Mouse (Mus musculus) small intestine, adult 10 weeks (tissue): ENCODE measurements around the gene Gm10718. TPM values are rescaled to one million over a fixed set of nuclear protein-coding genes. Genes with fewer than 3 reads are reported as not detected.

ENCODE experiments used
- polyA plus RNA-seq: library from polyadenylated mRNA; stranded (reverse); fragments of 350-450 nt; fragmentation: Illumina TruSeq; extraction: RNeasy Lipid Tissue Mini Kit (QIAGEN cat#74804); gene quantifications from one replicate; pipeline ENCODE4 v1.2.3, GENCODE M21; 2014; ENCODE audit warnings: low replicate concordance

Gene Gm10718
- not detected for polyA plus RNA-seq

DNA sequence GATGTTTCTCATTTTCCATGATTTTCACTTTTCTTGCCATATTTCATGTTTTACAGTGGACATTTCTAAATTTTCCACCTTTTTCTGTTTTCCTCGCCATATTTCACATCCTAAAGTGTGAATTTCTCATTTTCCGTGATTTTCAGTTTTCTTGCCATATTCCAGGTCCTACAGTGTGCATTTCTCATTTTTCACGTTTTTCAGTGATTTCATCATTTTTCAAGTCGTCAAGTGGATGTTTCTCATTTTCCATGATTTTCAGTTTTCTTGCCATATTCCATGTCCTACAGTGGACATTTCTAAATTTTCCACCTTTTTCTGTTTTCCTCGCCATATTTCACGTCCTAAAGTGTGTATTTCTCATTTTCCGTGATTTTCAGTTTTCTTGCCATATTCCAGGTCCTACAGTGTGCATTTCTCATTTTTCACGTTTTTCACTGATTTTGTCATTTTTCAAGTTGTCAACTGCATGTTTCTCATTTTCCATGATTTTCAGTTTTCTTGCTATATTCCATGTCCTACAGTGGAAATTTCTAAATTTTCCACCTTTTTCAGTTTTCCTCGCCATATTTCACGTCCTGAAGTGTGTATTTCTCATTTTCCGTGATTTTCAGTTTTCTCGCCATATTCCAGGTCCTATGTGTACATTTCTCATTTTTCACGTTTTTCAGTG is at the start of gene Gm10718:
Gene Gm10718, plus strand, starts transcription at position 236 of the 673 bp plus-strand sequence.

DNA sequence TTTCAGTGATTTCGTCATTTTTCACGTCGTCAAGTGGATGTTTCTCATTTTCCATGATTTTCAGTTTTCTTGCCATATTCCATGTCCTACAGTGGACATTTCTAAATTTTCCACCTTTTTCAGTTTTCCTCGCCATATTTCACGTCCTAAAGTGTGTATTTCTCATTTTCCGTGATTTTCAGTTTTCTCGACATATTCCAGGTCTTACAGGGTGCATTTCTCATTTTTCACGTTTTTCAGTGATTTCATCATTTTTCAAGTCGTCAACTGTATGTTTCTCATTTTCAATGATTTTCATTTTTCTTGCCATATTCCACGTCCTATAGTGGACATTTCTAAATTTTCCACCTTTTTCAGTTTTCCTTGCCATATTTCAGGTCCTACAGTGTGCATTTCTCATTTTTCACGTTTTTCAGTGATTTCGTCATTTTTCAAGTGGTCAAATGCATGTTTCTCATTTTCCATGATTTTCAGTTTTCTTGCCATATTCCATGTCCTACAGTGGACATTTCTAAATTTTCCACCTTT is 22.8 kb upstream of the Gm10718 start, which contains the start of gene Gm10722:
Gene Gm10722, plus strand, starts transcription at position 478 of the 528 bp plus-strand sequence.

DNA sequence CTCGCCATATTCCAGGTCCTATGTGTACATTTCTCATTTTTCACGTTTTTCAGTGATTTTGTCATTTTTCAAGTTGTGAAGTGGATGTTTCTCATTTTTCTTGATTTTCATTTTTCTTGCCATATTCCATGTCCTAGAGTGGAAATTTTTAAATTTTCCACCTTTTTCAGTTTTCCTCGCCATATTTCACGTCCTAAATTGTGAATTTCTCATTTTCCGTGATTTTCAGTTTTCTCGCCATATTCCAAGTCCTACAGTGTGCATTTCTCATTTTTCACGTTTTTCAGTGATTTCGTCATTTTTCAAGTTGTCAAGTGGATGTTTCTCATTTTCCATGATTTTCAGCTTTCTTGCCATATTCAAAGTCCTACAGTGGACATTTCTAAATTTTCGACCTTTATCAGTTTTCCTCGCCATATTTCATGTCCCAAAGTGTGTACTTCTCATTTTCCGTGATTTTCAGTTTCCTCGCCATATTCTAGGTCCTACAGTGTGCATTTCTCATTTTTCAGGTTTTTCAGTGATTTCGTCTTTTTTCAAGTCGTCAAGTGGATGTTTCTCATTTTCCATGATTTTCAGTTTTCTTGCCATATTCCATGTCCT is 20.5 kb upstream of the Gm10718 start, which contains the start of gene Gm11168:
Gene Gm11168, plus strand, starts transcription at position 553 of the 603 bp plus-strand sequence.

DNA sequence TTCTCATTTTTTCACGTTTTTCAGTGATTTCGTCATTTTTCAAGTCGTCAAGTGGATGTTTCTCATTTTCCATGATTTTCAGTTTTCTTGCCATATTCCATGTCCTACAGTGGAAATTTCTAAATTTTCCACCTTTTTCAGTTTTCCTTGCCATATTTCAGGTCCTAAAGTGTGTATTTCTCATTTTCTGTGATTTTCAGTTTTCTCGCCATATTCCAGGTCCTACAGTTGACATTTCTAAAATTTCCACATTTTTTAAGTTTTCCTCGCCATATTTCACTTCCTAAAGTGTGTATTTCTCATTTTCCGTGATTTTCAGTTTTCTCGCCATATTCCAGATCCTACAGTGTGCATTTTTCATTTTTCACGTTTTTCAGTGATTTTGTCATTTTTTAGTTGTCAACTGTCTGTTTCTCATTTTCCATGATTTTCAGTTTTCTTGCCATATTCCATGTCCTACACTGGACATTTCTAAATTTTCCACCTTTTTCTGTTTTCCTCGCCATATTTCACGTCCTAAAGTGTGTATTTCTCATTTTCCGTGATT is 10.5 kb upstream of the Gm10718 start, which contains the start of gene Gm10721:
Gene Gm10721, plus strand, starts transcription at position 408 of the 547 bp plus-strand sequence.

DNA sequence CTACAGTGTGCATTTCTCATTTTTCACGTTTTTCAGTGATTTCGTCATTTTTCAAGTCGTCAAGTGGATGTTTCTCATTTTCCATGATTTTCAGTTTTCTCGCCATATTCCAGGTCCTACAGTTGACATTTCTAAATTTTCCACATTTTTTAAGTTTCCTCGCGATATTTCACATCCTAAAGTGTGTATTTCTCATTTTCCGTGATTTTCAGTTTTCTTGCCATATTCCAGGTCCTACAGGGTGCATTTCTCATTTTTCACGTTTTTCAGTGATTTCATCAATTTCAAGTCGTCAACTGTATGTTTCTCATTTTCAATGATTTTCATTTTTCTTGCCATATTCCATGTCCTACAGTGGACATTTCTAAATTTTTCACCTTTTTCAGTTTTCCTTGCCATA is 8.0 kb upstream of the Gm10718 start, which contains the start of gene Gm10720:
Gene Gm10720, plus strand, starts transcription at position 301 of the 400 bp plus-strand sequence.

DNA sequence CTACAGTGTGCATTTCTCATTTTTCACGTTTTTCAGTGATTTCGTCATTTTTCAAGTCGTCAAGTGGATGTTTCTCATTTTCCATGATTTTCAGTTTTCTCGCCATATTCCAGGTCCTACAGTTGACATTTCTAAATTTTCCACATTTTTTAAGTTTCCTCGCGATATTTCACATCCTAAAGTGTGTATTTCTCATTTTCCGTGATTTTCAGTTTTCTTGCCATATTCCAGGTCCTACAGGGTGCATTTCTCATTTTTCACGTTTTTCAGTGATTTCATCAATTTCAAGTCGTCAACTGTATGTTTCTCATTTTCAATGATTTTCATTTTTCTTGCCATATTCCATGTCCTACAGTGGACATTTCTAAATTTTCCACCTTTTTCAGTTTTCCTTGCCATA is 6.2 kb upstream of the Gm10718 start, which contains the start of gene Gm10719:
Gene Gm10719, plus strand, starts transcription at position 301 of the 400 bp plus-strand sequence.

DNA sequence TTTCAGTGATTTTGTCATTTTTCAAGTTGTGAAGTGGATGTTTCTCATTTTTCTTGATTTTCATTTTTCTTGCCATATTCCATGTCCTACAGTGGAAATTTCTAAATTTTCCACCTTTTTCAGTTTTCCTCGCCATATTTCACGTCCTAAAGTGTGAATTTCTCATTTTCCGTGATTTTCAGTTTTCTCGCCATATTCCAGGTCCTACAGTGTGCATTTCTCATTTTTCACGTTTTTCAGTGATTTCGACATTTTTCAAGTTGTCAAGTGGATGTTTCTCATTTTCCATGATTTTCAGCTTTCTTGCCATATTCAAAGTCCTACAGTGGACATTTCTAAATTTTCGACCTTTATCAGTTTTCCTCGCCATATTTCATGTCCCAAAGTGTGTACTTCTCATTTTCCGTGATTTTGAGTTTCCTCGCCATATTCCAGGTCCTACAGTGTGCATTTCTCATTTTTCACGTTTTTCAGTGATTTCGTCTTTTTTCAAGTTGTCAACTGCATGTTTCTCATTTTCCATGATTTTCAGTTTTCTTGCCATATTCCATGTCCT is 1.6 kb downstream of the Gm10718 start, which contains the start of gene Gm10717:
Gene Gm10717, plus strand, starts transcription at position 506 of the 556 bp plus-strand sequence.

DNA sequence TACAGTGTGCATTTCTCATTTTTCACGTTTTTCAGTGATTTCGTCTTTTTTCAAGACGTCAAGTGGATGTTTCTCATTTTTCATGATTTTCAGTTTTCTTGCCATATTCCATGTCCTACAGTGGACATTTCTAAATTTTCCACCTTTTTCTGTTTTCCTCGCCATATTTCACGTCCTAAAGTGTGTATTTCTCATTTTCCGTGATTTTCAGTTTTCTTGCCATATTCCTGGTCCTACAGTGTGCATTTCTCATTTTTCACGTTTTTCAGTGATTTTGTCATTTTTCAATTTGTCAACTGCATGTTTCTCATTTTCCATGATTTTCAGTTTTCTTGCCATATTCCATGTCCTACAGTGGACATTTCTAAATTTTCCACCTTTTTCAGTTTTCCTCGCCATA is 11.0 kb downstream of the Gm10718 start, which contains the start of gene Gm17535:
Gene Gm17535, plus strand, starts transcription at position 301 of the 400 bp plus-strand sequence.

DNA sequence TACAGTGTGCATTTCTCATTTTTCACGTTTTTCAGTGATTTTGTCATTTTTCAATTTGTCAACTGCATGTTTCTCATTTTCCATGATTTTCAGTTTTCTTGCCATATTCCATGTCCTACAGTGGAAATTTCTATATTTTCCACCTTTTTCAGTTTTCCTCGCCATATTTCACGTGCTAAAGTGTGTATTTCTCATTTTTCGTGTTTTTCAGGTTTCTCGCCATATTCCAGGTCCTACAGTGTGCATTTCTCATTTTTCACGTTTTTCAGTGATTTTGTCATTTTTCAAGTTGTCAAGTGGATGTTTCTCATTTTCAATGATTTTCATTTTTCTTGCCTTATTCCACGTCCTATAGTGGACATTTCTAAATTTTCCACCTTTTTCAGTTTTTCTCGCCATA is 13.2 kb downstream of the Gm10718 start, which contains the start of gene Gm10715:
Gene Gm10715, plus strand, starts transcription at position 301 of the 400 bp plus-strand sequence.

Other genes starting within 250 kb of the Gm10718 start
- gene Gm10722, start 22.6 kb upstream of the Gm10718 start, polyA plus RNA-seq: not detected
- not detected for gene Gm11168, start 20.2 kb upstream of the Gm10718 start, polyA plus RNA-seq
- not detected for gene Gm10721, start 10.4 kb upstream of the Gm10718 start, polyA plus RNA-seq
- not detected for gene Gm10720, start 7.9 kb upstream of the Gm10718 start, polyA plus RNA-seq
- not detected for gene Gm10719, start 6.1 kb upstream of the Gm10718 start, polyA plus RNA-seq
- gene Gm10717, start 1.9 kb downstream of the Gm10718 start, polyA plus RNA-seq: not detected
- gene Gm17535, start 11.1 kb downstream of the Gm10718 start, polyA plus RNA-seq: not detected
- not detected for gene Gm10715, start 13.3 kb downstream of the Gm10718 start, polyA plus RNA-seq